Mouse (Mus musculus) C2C12 (cell line): Measurements from ENCODE around the gene Nedd9.

Experiments used
- CEBPB ChIP-seq: IDR thresholded peaks from one replicate; pipeline ENCODE4 v1.6.1; 2011; ENCODE audit warnings: low read depth, mild to moderate bottlenecking, control low read depth, moderate library complexity
- CTCF ChIP-seq: IDR thresholded peaks from one replicate; pipeline ENCODE4 v1.5.1; 2011; ENCODE audit not compliant: control insufficient read depth, insufficient read depth, insufficient read length
- FOSL1 ChIP-seq: IDR thresholded peaks from one replicate; pipeline ENCODE4 v1.8.0; 2011; ENCODE audit warnings: mild to moderate bottlenecking, low read length; ENCODE audit not compliant: poor library complexity, insufficient read depth, severe bottlenecking
- MAX ChIP-seq: IDR thresholded peaks from one replicate; pipeline ENCODE4 v1.6.1; 2011; ENCODE audit warnings: mild to moderate bottlenecking, control low read depth
- MYOD1 ChIP-seq: IDR thresholded peaks from one replicate; pipeline ENCODE4 v1.6.1; 2011; ENCODE audit warnings: low read depth; ENCODE audit not compliant: control insufficient read depth, insufficient read length
- MYOG ChIP-seq: IDR thresholded peaks from one replicate; pipeline ENCODE4 v1.6.1; 2011; ENCODE audit not compliant: control insufficient read depth, insufficient read length; ENCODE audit errors: extremely low read depth
- USF1 ChIP-seq: IDR thresholded peaks from one replicate; pipeline ENCODE4 v1.6.1; 2011; ENCODE audit warnings: low read depth, mild to moderate bottlenecking, control low read depth, moderate library complexity

GRCm38 (mm10) chr13:41362909-41363308 lies 124.3 kb downstream of the Nedd9 start:
- TF ChIP-seq MYOD1 (no peak), CTCF (no peak), MAX (no peak), MYOG (no peak), FOSL1 (no peak), CEBPB (no peak), USF1 (no peak)
